Mouse (Mus musculus) central nervous system, embryonic 14 days (tissue): ENCODE data around the gene Atp8a2. TPM values are rescaled to one million over a fixed set of nuclear protein-coding genes. Genes with fewer than 3 reads are reported as not detected.

Source experiments
- polyA plus RNA-seq: library from polyadenylated mRNA; depleted of rRNA; stranded (reverse); fragments of >200 nt; gene quantifications from 2 replicates; pipeline ENCODE4 v1.2.3, GENCODE M21; 2012; rRNA removed

The Atp8a2 gene
- 8.7 and 9.7 TPM in 2 replicates for polyA plus RNA-seq

DNA sequence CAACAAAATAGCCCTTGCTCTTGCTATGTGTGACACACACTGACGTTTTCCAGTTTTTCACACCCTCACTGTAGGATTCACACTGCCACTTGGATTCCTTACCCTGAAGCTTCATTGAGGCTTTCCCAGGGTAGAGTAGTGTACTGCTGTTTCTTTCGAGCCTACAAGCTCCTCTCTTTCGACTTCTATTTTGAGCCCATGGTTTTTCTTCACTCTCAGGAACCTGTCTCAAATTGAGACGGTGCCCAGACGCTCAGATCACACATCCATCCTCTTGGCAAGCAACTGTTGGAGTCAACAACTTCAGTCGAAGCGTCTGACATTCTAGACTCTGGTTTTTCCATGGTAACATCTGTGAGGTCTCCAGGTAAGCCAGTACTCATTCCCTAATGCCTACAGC, at the start of gene Atp8a2:
Atp8a2 (minus strand) TSS at position 296 of the 400 bp plus-strand sequence.

DNA sequence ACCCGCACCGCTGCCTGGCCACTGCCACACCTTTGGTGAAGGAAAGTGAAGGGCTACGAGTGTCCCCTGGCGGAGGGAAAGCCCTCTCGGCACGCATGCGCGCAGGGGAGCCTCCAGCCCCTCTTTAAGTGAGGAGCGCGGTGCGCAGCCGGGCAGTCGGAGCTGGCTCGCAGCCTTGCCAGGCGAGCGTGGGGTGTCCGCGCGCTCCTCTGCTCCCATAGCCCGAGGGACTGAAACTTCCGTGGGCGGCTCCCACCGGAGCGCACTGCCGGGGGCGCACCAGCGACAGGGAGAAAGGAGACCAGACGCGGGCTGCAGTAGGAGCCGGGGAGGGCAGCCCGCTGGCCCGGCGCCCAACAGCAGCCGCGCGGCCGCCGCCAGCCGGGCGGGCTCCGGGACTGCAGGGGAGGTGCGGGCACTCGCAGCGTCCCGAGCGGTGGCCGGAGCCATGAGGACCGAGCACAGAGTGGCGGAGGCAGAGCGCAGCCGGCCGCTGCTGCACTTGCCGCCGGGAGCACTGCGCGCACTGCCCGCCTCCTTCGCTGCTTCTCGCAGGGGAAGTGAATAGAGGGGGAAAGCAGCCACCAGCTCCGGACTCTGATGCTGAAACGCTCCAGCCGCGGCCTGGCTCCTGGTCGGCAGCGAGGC, 571.7 kb downstream of the Atp8a2 start, which contains the start of gene Shisa2:
Shisa2 (plus strand) TSS at position 151 of the 648 bp plus-strand sequence.

DNA sequence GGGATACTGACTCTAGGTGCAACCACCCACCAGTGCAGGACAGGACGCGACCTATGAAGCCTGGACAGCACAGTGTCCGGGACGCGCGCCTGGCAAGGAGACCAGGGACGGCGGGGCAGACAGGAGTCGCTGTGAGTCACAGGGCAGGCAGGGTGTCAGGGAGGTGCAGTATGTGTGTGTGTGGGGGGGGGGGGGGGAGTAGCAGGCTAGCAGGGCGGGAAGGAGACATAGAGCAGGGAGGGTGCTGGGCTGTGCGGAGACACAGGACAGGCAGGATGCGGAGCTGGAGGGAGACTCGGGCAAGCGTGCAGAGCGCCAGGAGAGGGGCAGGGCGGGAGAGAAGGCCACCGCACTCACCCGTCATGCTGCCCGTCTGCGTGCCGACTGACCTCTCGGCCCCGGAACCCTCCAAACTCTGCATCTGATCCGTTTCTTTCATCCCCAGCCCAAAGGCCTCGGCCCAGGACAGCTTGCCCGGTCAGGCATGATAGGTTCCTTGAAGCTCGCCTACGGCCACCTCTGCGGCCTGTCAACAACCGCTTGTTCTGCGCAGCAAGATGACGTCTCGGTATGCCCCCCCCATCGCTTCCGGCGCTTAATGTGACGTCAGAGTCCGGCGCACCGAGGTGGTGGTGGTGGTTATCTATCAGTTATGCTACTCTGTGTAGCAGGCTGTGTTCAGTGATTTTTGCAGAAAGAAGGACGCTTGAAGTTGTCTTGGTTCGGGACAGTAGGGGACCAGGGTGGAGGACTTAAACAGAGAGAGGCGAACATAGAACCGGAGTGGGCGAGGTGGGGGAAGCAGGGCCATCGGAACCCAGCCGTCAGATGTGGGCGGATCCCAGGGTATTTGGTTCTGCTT, 599.4 kb downstream of the Atp8a2 start, which contains the start of gene Cdadc1:
Cdadc1 (minus strand) TSS at position 562 of the 862 bp plus-strand sequence.

Other genes with a start within 250 kb of the Atp8a2 start
- 0.05 and 0.07 TPM in 2 replicates for gene Nupl1, start 54.3 kb upstream of the Atp8a2 start, polyA plus RNA-seq
- 46.1 and 50.9 TPM in 2 replicates for gene Gm49336, start 54.3 kb upstream of the Atp8a2 start, polyA plus RNA-seq
- gene Mtmr6, start 68.0 kb upstream of the Atp8a2 start, polyA plus RNA-seq, result 39.8 and 44.5 TPM in 2 replicates
- 19.4 and 24.8 TPM in 2 replicates for gene Amer2, start 176.1 kb upstream of the Atp8a2 start, polyA plus RNA-seq